Mouse (Mus musculus) cerebellum, adult 8-10 months (tissue): Measurements from ENCODE around the gene Camta1.

Experiments used
- DNase-seq: peaks from one replicate; pipeline ENCODE4 v3.0.0; 2022

Camta1 gene

DNA sequence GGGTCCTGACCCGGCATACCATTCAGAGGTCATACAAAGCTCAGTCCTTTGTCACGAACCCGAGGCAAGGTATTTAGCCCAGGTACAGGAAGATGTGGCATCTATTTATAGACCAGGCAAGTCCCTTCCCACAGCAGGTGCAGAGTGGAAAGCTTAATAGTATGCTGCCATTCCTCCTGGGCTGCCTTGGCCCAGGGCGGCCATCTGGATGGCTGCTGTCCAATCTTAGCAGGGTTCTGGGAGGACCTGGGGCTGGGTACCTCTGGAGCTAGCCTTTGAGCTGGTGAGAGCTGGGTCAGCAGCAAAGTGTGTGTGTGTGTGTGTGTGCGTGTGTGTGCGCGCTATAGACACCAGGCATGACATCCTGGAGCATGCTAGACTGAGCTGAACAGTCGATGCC lies 726.2 kb downstream of the Camta1 start:
- no peak for DNase-seq

DNA sequence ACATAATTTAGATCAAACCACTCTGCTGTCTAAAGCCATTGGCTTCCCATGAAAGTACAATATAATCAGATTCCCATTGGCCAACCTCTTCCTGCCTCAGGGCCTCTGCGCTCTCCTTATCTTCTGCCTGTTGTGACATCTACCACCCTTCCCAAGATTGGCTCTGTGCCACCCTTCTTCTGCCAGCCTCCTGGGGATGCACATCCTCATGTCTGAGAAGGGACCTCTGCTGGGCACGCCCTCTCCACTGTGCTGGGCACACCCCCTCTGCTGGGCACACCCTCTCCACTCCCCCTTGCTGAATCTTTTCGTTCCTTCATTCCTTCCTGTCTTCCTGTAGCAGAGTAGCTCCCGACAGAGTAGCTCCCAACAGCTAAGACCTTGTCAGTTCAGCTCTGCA lies 727.9 kb downstream of the Camta1 start:
- DNase-seq: no peak

DNA sequence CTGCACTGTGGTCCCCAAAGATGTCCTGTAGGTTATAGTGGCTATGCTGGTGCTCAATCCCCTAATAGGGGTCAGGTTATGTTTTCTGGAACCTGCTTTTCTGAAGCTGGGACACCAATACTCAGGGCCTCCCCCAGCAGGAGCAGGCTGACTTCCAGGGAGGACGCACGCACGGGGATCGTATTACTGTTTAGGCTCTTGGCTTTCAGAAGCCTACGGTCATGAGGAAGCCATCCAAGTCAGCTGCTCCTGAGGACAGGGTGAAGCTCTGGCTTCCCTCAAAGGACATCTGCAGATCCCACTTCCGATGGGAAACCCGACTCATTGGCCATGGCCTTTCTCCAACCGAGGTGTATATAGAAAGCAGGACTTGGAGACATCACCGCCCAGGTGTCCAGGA lies 729.2 kb downstream of the Camta1 start:
- DNase-seq: no peak

DNA sequence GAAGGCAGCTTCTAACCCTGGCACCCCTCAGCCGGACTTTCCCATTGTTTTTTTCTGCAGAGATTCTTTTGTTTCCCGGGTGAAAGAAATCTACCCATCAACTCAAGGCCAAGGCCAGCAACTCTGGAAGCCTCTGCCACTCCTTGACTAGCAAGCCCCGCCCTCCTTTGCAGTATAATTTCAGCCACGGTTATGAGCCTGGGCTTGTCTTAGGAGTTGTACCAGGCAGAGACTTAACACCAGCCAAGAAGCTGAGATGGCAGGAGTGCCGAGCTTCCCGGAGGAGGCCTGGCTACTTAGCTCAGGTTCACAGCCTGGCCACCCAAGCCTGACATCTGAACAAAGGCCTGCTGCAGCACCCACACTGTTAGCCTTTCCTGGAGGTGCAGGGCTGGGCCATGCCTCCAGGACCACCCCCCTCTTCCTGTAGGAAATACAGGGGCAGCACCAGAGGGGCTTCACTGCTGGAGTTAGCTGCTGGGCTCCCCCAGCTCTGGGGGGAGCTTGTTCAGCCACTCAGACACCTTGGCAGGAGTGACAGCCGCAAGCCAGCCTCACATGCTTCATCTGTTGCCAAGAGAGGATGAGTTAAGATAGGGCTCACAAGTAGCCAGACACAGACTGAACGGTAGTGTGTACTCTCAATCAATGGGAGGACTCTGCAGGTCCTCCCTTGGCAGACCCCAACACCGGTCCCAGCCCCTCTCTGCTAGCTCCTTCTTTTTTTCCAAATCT lies 730.8 kb downstream of the Camta1 start:
- DNase-seq: no peak

DNA sequence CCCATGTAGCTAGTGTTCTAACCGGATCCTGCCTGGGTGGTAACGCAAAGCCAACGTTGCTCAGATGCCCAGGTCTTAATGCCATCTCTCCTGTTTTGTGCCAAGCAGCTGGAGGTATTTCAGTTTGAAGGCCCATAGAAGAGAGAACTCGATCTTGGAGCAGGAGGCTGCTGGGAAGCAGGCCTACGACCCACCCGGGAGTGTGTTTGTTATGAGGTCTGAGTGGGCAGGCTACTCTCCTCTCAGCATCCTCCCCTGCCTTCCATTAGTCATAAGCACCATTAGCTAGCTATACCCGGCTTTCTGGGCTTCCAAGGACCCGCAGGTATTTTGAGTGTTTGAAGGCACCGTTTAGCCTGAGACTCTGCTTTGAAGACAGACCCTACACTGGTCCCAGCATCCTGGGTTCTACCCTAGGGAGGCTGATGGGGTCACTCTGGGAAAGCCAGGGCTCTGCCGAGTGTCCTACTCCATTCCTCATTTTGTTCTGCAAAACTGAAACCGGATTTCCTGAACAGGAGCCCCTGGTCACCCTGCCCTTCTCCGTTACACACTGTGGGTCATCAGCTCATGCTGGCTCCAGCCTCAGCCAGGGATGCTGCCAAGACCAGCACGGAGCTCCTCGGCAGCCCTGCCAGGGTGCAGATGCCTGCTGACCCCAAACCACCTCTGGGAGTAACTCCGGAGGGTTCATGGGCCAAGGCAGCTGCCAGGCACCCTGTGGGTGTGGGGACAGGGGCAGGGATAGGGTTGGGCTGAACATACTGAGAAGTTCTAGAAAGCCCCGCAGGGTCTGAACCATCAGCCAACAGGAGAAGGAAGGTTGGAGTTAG lies 731.7 kb downstream of the Camta1 start:
- DNase-seq: peak; percentile 49

DNA sequence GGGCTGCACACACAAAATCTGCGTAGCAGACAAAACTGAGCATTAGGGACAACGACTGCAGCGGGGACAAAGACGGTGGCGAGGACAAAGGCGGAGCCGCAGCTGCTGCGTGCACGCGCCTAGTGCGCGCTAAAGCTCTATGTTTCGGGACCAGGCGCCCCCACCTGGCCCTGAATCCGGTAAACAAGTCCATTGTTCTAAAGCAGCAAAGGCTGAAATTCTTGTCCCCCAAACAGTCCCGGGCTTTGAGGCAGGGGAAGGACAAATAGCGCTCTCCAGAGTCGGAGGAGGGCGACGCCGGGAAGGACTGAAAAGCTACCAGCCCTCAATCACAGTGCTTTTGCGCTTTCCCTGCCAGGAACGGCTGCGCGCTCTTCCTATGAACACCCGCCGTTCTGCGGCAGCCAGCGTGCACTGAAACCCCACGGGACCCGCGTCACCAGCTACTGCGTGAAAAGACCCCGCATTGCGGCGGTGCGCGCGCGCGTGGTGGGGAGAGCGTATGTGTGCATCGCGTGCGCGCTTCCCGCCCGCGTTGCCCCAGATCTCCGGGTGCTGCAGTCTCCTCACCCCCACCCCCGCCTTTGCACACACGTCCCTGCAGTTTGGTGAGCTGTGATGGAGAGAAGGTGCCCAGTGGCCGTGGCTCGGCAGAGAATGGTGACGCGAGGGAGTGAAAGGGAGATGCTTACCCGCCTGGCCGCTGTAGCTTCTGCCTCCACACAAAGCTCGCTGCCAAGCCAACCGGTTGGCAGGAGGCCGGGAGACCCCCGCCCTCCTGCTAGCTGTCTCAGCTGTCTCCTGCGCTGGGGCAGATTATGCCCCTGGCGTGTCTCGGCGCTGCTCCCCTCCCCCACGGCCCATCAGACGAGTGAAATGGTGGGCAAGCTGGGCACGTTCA lies 732.8 kb downstream of the Camta1 start:
- peak; percentile 87 for DNase-seq

DNA sequence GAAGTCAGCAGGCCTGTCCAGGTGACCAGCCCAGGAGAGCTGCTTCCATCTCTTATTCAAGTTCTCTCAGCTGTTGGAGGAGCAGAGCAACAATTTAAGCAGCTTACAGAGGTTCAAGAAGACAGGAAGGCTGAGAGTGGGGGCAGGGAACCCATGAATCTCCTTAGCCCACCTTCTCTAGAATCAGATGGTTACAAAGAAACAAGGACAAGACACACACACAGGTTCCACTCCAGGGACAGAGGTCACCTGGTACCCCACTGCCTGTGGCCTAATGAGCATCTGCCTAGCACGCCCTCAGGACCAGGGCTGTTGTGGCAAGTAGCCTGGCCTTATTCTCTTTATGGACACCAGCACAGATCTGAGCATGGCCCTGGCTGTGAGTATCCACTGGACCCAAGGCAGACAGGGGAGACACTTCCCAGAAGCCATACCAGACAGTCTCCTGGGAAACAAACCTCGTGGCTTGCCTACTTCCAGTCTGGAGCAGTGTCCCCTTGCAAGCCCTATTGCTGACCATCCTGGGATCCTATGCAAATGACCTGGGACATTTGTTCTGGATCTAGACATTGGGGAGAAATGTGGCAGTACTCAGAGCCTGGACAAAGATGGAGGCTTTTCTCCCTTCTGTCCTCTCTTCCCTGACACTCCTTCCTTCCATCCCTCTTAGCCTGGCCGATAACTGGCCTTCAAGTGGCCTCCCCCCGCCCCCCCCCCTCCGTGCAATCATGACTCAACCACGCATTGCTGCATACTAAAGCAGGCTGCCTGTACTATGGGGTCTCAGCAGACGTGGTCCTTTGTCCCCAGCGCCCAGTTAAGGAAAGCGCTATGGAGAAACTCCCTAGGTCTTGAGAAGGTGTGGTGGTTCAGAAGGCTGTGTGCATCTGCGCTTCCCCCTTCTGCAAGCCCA lies 733.8 kb downstream of the Camta1 start:
- DNase-seq: no peak

DNA sequence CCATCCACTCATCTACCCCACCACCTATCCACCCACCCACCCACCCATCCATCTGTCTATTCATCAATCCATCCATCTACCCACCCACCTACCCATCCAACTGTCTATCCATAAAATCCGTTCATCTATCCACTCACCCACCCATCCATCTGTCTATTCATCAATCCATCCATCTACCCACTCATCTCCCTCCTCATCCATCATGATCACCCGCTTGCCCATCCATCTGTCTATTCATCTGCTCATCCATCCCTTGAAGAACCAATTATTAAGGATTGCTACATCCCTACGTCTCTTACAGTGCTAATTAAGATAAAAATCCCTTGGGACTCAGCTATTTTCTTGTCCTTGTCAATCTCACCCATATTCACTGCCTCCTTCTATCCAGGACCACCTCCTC lies 742.8 kb downstream of the Camta1 start:
- no peak for DNase-seq

DNA sequence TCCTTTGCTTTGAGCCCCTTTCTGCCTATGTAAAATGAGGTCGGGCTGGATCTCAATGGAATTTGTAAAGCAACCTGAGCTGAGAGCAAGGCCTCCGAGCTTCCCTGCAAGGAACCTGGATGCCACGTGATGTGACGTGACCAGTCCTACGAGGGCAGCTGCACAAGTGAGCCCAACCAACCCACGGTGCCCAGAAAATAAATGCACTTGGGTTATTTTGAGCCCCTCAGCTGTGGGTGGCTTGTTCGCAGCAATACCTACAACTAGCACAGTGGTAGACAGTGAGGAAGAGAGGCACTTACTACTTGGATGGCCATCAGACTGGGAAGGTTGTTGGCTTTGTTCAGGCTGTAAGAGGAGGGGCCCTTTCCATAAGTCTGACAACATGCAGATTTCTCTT lies 747.1 kb downstream of the Camta1 start:
- DNase-seq: no peak

DNA sequence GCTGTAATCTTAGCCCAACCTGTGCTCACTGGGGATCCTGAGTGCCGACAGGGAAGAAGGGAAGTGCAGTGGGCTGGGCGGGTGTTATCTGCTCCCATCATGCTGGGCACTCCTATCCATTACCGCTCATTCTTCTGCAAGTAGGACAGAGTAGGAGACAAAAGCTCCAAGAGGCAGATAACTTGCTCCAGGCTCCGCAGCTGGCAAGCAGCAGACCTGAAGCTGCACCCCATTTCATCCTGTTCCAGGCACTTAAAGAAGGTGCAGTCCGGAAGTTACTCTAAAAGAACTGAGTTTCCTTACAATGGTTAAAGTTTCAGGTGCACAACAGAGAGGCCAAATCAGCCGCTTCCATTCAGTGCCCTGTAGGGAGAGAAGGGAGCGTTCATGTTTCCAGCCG lies 750.5 kb downstream of the Camta1 start:
- DNase-seq: no peak

DNA sequence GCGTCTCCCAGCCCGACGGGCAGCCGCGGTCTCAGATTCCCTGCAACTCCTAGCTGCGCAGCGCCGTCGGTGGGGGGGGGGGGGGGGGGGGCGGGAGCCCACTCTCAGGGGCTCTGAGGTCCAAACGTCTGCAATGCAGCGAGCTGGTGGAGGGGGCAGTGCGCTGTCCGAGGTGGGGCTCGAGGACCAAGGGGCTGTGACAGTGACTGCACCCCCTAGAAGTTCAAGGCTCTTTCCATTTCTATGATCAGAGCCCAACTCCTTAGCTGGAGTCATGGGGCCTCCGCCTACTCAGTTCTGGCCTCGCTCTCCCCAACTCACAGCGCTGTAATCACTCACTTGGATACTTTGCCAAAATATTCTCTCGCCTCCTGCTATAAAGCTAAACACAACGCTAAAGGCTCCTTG lies 752.8 kb downstream of the Camta1 start:
- no peak for DNase-seq

DNA sequence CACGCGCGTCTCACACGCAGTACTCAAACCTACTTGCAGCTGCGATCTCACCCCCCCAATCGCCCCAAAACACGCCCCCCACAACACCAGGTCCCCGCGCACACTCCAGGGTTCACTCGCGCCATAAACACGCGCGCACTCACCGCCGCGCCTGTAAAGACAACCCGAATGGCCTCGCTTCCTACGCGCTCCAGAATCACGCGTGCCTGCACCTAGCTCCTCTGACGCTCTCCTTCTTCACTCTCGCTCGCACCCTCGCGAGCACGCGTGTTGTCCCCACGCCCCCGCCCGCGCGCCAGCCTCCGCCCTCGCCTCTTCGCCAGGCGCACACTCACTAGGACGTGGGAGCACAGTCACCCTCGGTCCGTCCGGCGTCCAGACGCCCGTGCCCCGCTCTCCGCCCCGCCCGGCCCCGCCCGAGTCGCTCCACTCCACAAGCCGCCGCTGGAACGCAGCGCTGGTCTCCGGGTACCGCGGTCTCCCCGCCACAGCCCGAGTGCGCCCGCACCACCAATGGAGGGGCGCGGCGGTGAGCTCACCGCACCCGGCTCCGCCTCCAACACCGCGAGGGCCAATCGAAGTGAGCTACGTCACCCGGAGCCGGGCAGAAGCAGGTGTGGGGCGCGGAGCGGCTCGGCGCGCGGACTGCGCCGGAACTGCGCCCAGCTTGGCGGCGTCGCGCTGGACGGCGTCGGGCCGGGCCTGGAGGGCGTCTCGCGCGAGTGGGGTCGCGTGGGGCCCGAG lies 753.5 kb downstream of the Camta1 start:
- peak; percentile 88 for DNase-seq

DNA sequence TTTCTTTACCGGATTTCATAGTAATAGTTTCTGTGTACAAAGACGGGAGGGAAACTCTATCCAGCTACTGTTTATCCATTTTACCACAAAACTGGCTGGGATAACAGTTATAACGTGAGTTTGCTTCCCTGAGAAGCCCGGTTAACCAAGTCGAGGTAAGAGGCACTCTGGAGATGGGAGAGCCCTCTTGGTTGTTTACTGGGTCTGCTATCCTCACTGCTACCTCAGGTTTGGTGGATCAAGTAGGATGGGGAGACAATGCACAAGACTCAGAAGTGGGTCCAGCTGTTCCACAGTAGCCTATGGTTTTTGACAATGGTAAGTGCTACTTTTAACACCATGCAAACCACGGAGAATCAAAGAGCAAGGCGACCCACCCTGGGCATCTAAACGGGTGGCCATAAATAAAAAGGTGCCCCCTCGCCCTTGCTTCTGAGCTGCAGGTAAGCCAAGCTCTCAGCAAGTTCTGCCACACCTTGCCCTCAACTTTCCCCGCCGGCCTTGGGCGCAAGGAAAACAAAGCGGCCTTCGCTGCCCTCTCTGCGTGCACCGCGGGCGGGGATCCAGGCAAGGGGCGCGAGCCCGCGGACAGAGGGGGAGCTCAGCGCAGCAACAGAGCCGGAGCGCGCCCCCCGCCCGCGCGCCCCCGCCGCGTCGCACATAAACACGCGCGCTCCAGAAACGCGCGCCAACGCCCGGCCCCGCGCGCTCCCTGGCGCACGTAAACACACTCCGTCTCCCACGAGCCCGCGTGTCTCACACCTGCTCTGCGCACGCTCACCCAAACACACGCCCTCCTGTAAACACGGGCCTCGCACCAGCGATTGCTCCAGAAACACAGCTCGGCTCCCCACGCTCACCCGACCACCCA lies 754.3 kb downstream of the Camta1 start:
- DNase-seq: peak; percentile 51

DNA sequence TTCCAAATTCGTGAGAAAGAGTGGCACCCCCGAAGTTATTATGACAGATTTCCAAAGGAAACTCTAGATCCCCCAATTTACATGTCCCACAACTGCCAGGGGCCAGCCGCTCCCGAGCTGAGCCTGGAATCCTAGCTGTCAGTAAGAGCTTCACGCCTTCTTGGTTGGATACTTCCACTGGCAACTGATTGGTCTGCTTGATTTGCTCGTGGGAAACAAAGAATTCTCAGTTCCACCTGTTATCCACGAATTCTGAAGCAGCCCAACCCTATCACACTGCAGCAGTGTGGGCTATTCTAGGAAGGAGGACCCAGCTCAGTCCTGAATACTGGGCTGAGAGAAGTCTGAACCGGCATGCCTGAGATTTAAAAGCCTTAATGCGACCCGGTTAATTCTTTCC lies 755.2 kb downstream of the Camta1 start:
- no peak for DNase-seq

DNA sequence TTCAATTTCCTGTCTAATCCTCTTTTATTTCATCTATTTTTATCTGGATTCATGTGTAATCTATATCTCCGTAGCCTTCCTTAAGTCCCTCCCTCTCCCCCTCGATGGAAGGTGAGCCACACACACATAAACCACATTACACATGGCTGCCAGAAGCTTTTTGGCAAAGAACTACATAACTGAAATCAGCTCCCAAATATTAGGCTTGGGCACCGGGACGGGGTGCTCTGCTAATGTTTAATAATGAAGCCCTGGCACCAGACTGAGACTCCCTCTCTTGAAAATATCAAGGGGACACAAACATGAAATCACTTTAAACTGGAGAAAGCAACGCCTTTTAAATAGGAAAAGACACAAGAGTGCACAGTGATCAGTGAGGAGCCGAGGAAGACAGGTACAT lies 755.8 kb downstream of the Camta1 start:
- DNase-seq: no peak

DNA sequence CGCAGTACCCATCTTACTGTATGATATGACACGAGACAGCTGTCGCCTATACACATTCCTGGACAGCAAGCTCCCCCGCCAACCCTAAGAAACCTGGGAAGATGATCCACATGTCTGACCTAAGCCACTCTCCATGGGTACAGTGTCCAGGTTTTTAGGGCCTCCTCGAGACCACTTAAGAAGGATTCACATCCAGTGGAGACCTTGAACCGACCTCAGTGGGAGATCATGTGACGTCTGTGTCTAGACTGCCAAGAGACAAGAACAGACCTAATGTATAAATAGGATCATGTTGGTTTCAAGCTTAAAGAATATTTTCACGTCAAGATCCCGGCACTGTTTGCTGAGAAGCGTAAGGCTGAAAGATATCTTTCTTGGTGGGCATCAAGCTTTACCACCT lies 757.5 kb downstream of the Camta1 start:
- DNase-seq: no peak

DNA sequence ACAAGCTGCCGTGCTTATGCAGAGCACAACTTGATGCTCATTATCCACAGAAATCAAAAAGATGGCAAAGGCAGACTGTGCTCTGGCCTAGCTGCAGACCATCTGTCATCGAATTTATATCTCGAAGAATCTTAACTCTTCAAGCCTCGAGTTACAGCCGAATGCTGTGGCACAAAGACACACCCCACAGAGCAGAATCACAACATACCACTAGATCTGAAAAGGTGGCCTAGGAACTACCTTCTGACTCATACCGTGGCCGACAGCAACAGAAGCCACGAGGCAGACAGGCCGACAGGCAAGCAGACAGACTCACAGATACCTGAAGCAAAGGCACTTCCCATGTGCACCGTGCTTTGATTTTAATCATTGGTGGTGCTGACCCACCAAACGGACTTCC lies 758.0 kb downstream of the Camta1 start:
- DNase-seq: no peak

DNA sequence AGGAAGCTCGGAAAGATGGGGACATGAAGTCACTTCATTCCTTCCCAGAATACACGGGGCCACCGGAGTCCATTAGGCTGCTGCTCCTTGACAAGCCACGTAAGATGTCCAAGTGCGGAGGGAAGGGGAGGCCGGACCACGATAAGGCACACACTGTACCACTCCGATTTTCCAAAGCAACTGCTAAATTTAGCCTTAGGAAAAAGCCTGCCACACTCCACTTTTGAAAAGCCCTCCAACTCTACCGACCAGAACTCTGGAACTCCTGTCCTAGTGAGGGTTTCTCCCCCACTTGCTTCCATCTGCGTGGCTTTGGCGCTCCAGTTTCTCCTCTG lies 764.6 kb downstream of the Camta1 start:
- no peak for DNase-seq

DNA sequence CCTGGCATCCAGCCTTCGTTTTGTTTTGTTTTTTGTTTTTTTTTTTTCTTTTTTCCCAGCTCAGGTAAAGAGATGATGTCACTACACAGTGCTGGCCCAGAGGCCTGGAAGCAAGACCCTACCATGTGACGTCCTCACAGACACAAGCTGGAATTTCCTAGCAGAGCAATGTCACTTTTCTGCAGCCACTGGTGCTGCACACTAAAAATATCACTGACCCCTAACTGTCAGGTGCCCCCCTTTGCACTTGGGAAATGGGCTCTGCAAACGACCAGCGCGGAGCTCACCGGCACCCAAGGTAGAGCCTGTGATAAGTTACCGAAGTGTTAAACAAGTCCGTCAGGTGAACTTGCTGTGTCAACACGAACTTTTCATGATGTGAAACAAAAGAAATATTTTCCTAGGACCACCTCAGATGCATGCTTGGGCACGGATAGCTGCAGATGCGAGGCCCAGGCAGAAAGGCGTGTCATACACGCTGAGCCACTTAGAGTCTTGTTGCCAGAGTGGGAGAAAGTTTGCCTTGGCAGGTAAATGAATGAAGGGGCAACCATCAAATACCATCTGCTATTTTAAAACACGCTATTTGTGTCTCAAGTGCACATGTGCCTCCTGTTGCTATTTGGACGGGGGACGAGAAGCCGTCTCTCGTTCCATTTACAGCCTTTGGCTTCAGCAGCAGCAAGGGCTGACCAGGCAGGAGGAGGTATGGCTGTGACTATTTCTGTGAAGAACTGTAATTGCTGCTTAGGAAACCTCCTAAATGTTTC lies 765.2 kb downstream of the Camta1 start:
- no peak for DNase-seq

DNA sequence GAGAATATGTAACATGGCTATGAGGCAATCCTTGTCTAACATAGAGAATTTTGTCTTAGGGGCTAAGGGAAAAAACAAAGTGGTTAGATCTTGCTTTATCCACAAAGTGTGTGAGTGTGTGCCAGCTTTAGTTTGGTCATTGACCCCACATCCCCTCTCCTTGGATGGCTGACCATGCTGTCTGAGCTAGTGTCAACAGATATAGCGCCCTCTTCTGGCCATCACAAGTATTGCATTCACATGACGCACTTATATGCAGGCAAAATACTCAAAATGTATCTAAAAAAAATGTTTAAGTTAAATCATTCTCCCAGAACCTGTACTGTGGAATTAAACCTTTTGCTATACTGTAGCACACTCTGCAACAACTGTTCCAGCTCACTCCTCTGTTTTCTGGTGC lies 766.5 kb downstream of the Camta1 start:
- DNase-seq: peak; percentile 56
